Mouse (Mus musculus) hindbrain, embryonic 14.5 days (tissue): ENCODE data around the gene Pik3r3. TPM values are rescaled to one million over a fixed set of nuclear protein-coding genes. Genes with fewer than 3 reads are reported as not detected.
A peak's percentile ranks its signal among the peaks of the same experiment; 100 is the strongest.
"Not testable (repeated sequence)": the region's sequence is repeated elsewhere in the genome, so short reads cannot be mapped to it uniquely, and the experiment has no call there.

ENCODE experiments used
- ATAC-seq: fragments of 200-750 bp; cut with Nextera tagmentation; 2 replicates; pipeline ENCODE4 v1.8.0; 2017; ENCODE audit warnings: moderate number of reproducible peaks, mild to moderate bottlenecking, moderate TSS enrichment, moderate library complexity; ENCODE audit not compliant: low FRiP score
- DNase-seq: peaks from one replicate; pipeline ENCODE4 v3.0.0-alpha.2; 2015; ENCODE audit warnings: low spot score
- H3K27ac ChIP-seq: fragments of 300-500 bp; sonication (generic); 2 replicates; pipeline ENCODE4 v1.5.1; 2014; ENCODE audit warnings: mild to moderate bottlenecking, moderate library complexity
- H3K27me3 ChIP-seq: fragments of 300-500 bp; sonication (generic); 2 replicates; pipeline ENCODE4 v1.6.1; 2014; ENCODE audit warnings: mild to moderate bottlenecking, low read length, mixed read lengths; ENCODE audit not compliant: control insufficient read depth, insufficient read depth
- H3K36me3 ChIP-seq: fragments of 300-500 bp; sonication (generic); replicated peaks from 2 replicates; pipeline ENCODE4 v1.6.1; 2014; ENCODE audit not compliant: control insufficient read depth, insufficient read depth
- H3K4me1 ChIP-seq: fragments of 300-500 bp; sonication (generic); replicated peaks from 2 replicates; pipeline ENCODE4 v1.6.1; 2014; ENCODE audit warnings: antibody characterized with exemption, low read length, mixed read lengths; ENCODE audit not compliant: control insufficient read depth, insufficient read depth
- H3K4me2 ChIP-seq: fragments of 300-500 bp; sonication (generic); replicated peaks from 2 replicates; pipeline ENCODE4 v1.6.1; 2014; ENCODE audit warnings: mild to moderate bottlenecking, moderate library complexity
- H3K4me3 ChIP-seq: fragments of 300-500 bp; sonication (generic); replicated peaks from 2 replicates; pipeline ENCODE4 v1.5.1; 2014; ENCODE audit warnings: mild to moderate bottlenecking, low read length
- H3K9ac ChIP-seq: fragments of 300-500 bp; sonication (generic); 2 replicates; pipeline ENCODE4 v1.6.1; 2014
- H3K9me3 ChIP-seq: fragments of 300-500 bp; sonication (generic); 2 replicates; pipeline ENCODE4 v1.6.1; 2016; ENCODE audit warnings: low read length; ENCODE audit not compliant: control insufficient read depth
- WGBS: fragments of 180-500 bp; shearing (Covaris S2); extraction: QIAGEN DNeasy Blood & Tissue Kit; methylation state at CpG from one replicate; pipeline ENCODE4 v1.1.7; 2014; 5-methylcytosine and 5-hydroxymethylcytosine counted together
- polyA plus RNA-seq: library from polyadenylated mRNA; unstranded; fragments of >200 nt; fragmentation: Nextera tagmentation; extraction: Ambion mirVana; gene quantifications from 2 replicates; pipeline ENCODE4 v1.2.1, GENCODE M21; 2014

Gene Pik3r3
- polyA plus RNA-seq, 1 experiment from 2014 or later: 69.0 TPM

DNA sequence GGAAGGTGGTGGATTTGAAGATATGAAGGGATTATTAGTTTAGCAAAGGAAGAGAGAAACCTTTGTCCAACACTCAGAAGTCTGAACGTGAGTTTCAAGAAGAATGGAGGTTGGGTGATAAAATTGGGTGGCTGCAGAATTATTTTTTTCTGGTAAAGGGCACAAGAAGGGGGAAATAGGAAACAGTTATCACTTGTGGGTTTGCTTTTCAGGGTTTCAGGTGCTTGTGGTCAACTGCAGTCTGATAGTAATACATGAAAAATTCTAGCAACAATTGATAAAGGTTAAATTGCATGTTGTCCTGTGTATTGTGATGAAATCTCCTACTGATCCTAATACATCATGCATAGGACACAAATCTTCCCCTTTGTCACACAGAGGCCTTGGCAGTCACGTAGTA lies 22.8 kb downstream of the Pik3r3 start:
- DNase-seq (no peak), ATAC-seq (no peak)
- Histone ChIP-seq H3K4me3 (no peak overlapping the region), H3K4me2 (no peak overlapping the region), H3K36me3 (0 out of 2 replicates have a peak, but pooled peaks cover 3% of the 10 kb centered on the region), H3K4me1 (no peaks in the 10 kb centered on the region), H3K9ac (no peak overlapping the region), H3K27me3 (no peaks in the 10 kb centered on the region), H3K27ac (no peak overlapping the region), H3K9me3 (no peaks in the 10 kb centered on the region)
- 77% methylated on average over 2 of the region's 2 CpGs for WGBS

DNA sequence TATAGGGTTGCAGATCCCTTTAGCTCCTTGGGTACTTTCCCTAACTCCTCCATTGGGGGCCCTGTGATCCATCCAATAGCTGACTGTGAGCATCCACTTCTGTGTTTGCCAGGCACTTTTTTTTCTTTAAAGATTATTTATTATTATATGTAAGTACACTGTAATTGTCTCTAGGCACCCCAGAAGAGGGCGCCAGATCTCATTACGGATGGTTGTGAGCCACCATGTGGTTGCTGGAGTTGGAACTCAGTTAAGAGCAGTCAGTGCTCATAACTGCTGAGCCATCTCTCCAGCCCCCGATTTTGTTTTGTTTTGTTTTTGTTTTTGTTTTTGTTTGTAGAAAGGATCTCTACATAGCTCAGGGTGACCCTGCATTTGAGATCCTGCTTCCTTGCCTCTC lies 24.5 kb downstream of the Pik3r3 start:
- H3K36me3 ChIP-seq, H3K27ac ChIP-seq, H3K4me2 ChIP-seq, H3K9ac ChIP-seq, H3K27me3 ChIP-seq, ATAC-seq, H3K4me1 ChIP-seq, DNase-seq, H3K4me3 ChIP-seq, H3K9me3 ChIP-seq: not testable (repeated sequence)
- 43% methylated on average over 3 of the region's 3 CpGs for WGBS

DNA sequence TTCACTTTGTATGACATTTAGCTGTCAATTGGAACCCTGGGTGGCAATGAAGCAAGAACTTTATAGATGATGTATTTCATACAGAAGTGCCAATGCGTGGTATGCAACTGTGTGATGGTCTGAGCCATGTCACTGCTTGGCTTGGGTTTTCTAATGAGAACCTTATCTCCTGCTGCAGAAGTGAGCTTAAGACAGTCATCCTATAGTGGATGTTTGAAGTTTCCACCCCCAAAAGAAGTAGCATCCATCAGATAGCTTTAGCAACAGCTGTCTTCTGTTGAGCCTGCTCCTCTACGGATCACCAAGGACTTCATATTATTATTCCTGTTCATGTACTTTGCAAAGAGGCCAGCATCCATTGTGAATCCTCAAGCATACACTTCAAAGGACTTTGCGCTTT lies 28.6 kb downstream of the Pik3r3 start:
- Histone ChIP-seq H3K9me3 (no peaks in the 10 kb centered on the region), H3K4me2 (no peak overlapping the region), H3K4me1 (no peaks in the 10 kb centered on the region; the same call in 1 of the 2 replicates), H3K9ac (no peak overlapping the region), H3K27me3 (no peaks in the 10 kb centered on the region), H3K4me3 (no peak overlapping the region), H3K27ac (no peak overlapping the region), H3K36me3 (no peaks in the 10 kb centered on the region)
- 87% methylated on average over 3 of the region's 3 CpGs for WGBS
- DNase-seq: no peak
- no peak for ATAC-seq

GRCm38 (mm10) chr4:116268220-116268619 lies 46.8 kb downstream of the Pik3r3 start:
- Histone ChIP-seq H3K36me3 (peaks cover 72% of the 10 kb centered on the region), H3K27me3 (no peaks in the 10 kb centered on the region), H3K4me1 (no peaks in the 10 kb centered on the region), H3K9ac (no peak overlapping the region), H3K27ac (no peak overlapping the region), H3K4me3 (no peak overlapping the region), H3K4me2 (no peak overlapping the region), H3K9me3 (no peaks in the 10 kb centered on the region)
- WGBS: 95% methylated on average over 6 of the region's 6 CpGs
- DNase-seq (no peak), ATAC-seq (no peak)

DNA sequence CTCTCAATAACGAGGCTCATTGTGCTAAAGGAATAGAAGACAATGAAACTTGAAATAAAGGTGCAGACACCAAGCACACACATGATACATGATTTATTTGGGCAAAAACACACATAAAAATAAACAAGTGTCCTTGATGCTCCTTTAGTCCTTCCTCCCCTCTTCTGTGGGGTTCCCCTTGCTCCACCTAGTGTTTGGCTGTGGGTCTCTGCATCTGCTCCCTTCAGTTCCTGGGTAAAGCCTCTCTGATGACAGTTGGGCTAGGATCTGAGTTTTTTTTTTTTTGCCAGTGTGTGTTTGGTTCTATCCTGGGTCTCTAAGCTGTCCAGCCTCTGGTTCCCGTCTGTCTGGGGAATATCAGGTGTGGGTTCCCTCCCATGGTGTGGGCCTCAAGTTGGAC lies 60.8 kb downstream of the Pik3r3 start:
- no peak overlapping the region for H3K9ac ChIP-seq

DNA sequence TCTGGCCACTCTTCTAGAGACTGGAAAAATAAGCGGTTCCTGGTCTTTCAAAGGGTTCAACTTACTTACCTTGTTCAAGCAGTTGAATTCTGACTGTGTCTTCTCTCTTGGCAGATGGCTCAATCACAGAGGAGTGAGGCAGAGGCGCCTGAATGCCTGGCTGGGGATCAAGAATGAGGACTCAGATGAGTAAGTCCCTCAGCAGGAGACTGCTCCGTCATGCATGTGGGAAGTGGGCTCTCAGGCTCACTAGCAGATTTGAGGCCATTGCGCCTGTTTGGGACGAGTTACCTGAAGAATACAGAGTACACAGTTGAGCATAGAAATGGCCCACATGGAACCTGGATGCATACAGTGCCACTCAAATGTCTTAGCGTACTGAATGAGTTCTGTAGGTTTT lies 70.1 kb downstream of the Pik3r3 start:
- Histone ChIP-seq H3K4me2 (no peak overlapping the region), H3K36me3 (peaks cover 92% of the 10 kb centered on the region), H3K4me1 (no peaks in the 10 kb centered on the region), H3K27me3 (no peaks in the 10 kb centered on the region), H3K4me3 (no peak overlapping the region), H3K27ac (0 out of 2 replicates have a peak overlapping the region, but pooled peaks have one; percentile 20), H3K9me3 (no peaks in the 10 kb centered on the region), H3K9ac (no peak overlapping the region)
- ATAC-seq: no peak
- no peak for DNase-seq
- WGBS: 92% methylated on average over 6 of the region's 6 CpGs

More for the DNA sequence above, 60.8 kb downstream of the Pik3r3 start:
- DNase-seq (no peak), ATAC-seq (no peak)
- no peak overlapping the region for H3K4me2 ChIP-seq
- no peaks in the 10 kb centered on the region for H3K9me3 ChIP-seq
- WGBS: 77% methylated on average over 2 of the region's 2 CpGs
- H3K4me3 ChIP-seq: no peak overlapping the region
- H3K27me3 ChIP-seq: no peaks in the 10 kb centered on the region
- no peak overlapping the region for H3K27ac ChIP-seq
- H3K36me3 ChIP-seq: peaks cover 61% of the 10 kb centered on the region
- no peaks in the 10 kb centered on the region for H3K4me1 ChIP-seq

- Histone ChIP-seq H3K9ac (no peak overlapping the region), H3K36me3 (peaks cover 88% of the 10 kb centered on the region), H3K4me2 (no peak overlapping the region), H3K27me3 (no peaks in the 10 kb centered on the region), H3K4me3 (no peak overlapping the region), H3K9me3 (no peaks in the 10 kb centered on the region), H3K27ac (no peak overlapping the region), H3K4me1 (no peaks in the 10 kb centered on the region)
- 90% methylated on average over 12 of the region's 12 CpGs for WGBS
- ATAC-seq (no peak), DNase-seq (no peak)
These were observed 71.9 kb downstream of the Pik3r3 start for GRCm38 (mm10) chr4:116293296-116293695.

DNA sequence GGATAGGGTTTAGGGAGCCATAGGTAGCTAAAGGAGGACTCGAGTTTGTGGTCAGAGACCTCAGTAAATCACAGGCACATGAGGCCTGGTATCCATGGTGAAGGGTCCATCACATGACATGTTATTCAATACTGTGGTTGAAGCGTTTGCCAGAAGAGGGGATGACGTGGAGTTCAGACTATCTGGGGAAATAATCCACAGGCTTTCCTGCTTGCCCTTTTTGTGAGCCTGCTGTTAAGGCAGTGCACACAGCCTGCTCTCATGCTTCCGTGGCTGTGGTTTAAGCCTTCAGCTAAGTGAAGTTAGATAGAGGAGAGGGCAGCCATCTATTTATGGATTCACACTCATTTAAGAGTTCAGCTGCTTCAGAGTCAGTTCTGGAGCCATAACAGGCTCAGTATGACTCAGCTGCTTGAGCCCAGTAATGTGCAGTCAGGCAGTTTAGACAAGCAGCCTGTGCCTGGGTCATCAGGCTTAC lies 79.5 kb downstream of the Pik3r3 start:
- H3K27ac ChIP-seq: no peak overlapping the region
- H3K9me3 ChIP-seq: no peaks in the 10 kb centered on the region
- H3K27me3 ChIP-seq: no peaks in the 10 kb centered on the region
- H3K4me1 ChIP-seq: no peaks in the 10 kb centered on the region
- no peak overlapping the region for H3K4me3 ChIP-seq
- 76% methylated on average over 4 of the region's 4 CpGs for WGBS
- H3K9ac ChIP-seq: no peak overlapping the region
- DNase-seq: no peak
- H3K4me2 ChIP-seq: no peak overlapping the region
- ATAC-seq: no peak
- peaks cover 80% of the 10 kb centered on the region for H3K36me3 ChIP-seq

DNA sequence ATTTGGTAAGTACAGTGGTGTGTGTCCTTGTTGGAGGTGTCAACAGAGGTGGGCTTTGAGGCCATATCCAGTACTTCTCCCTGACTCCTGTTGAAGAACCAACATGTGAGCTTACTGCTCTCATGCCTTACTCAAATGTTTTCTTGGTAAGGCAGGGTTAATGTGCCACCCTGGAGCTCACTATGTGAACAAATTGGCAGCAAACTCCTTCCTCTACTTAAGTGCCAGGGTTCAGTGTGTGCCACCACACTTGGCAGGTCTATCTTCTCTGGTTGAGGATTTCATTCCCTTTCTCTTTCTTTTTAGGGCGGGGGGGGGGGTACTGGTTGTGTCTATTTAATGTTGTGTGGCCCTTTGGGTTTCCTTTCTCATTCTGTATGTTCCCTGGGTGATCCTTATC lies 83.1 kb downstream of the Pik3r3 start:
- Histone ChIP-seq H3K9me3 (no peaks in the 10 kb centered on the region), H3K36me3 (peaks cover 89% of the 10 kb centered on the region), H3K4me3 (no peak overlapping the region), H3K9ac (no peak overlapping the region), H3K4me1 (no peaks in the 10 kb centered on the region), H3K4me2 (no peak overlapping the region), H3K27ac (no peak overlapping the region), H3K27me3 (no peaks in the 10 kb centered on the region)
- no peak for DNase-seq
- 21% methylated on average over 1 of the region's 1 CpGs for WGBS
- ATAC-seq: no peak

- H3K4me1 ChIP-seq: no peaks in the 10 kb centered on the region
- ATAC-seq (no peak), DNase-seq (no peak)
- H3K9me3 ChIP-seq: no peaks in the 10 kb centered on the region
- H3K27ac ChIP-seq: no peak overlapping the region
- WGBS: 96% methylated on average over 4 of the region's 4 CpGs
- H3K4me3 ChIP-seq: no peak overlapping the region
- H3K9ac ChIP-seq: no peak overlapping the region
- H3K36me3 ChIP-seq: peaks cover 99% of the 10 kb centered on the region
- no peaks in the 10 kb centered on the region for H3K27me3 ChIP-seq
- no peak overlapping the region for H3K4me2 ChIP-seq
These were observed 96.2 kb downstream of the Pik3r3 start for GRCm38 (mm10) chr4:116317575-116317974.
